Mouse (Mus musculus): ENCODE measurements around the gene C1ra.
"Not testable (repeated sequence)": the region's sequence is repeated elsewhere in the genome, so short reads cannot be mapped to it uniquely, and the experiment has no call there.

Gene C1ra

GRCm38 (mm10) chr6:124485414-124486144 lies 26.6 kb upstream of the C1ra start:
- no peak for DNase-seq (ENCODE audit: low spot score)

- DNase-seq (ENCODE audit: low spot score) = no peak
These were observed 24.7 kb upstream of the C1ra start for GRCm38 (mm10) chr6:124487509-124487908.

- no peak for DNase-seq (ENCODE audit: low spot score)
These were observed 23.3 kb upstream of the C1ra start for GRCm38 (mm10) chr6:124488952-124489351.

GRCm38 (mm10) chr6:124491427-124491826 lies 20.8 kb upstream of the C1ra start:
- DNase-seq (ENCODE audit: low spot score) = no peak

GRCm38 (mm10) chr6:124492842-124493561 lies 19.2 kb upstream of the C1ra start, which contains the start of gene C1rl:
Gene C1rl (plus strand): TSS chr6:124493113.
- peak; percentile 37 for DNase-seq (ENCODE audit: low spot score)

- DNase-seq (ENCODE audit: low spot score) = no peak
These were observed 18.3 kb upstream of the C1ra start for GRCm38 (mm10) chr6:124493886-124494285.

- DNase-seq (ENCODE audit: low spot score) = no peak
These were observed 16.2 kb upstream of the C1ra start for GRCm38 (mm10) chr6:124496054-124496453.

- DNase-seq (ENCODE audit: low spot score) = no peak
These were observed 12.2 kb upstream of the C1ra start for GRCm38 (mm10) chr6:124499914-124500566.

GRCm38 (mm10) chr6:124501473-124501872 lies 10.7 kb upstream of the C1ra start:
- no peak for DNase-seq (ENCODE audit: low spot score)

GRCm38 (mm10) chr6:124502021-124502420 lies 10.2 kb upstream of the C1ra start:
- no peak for DNase-seq (ENCODE audit: low spot score)

- DNase-seq (ENCODE audit: low spot score) = no peak
These were observed 7.2 kb upstream of the C1ra start for GRCm38 (mm10) chr6:124505028-124505427.

GRCm38 (mm10) chr6:124506991-124507390 lies 5.2 kb upstream of the C1ra start:
- no peak for DNase-seq (ENCODE audit: low spot score)

- DNase-seq (ENCODE audit: low spot score) = no peak
These were observed 3.9 kb upstream of the C1ra start for GRCm38 (mm10) chr6:124508292-124508691.

GRCm38 (mm10) chr6:124509192-124509591 lies 3.0 kb upstream of the C1ra start:
- not testable (repeated sequence) for DNase-seq (ENCODE audit: low spot score)

GRCm38 (mm10) chr6:124511936-124512335 lies 269 bp upstream of the C1ra start:
- no peak for DNase-seq (ENCODE audit: low spot score)

- DNase-seq (ENCODE audit: low spot score) = not testable (repeated sequence)
These were observed 5.5 kb downstream of the C1ra start for GRCm38 (mm10) chr6:124517733-124518132.

GRCm38 (mm10) chr6:124522082-124522481 lies 9.9 kb downstream of the C1ra start:
- DNase-seq (ENCODE audit: low spot score) = not testable (repeated sequence)

- DNase-seq (ENCODE audit: low spot score) = no peak
These were observed 15.7 kb downstream of the C1ra start for GRCm38 (mm10) chr6:124527881-124528280.

GRCm38 (mm10) chr6:124531077-124531476 lies 18.9 kb downstream of the C1ra start:
- DNase-seq (ENCODE audit: low spot score) = no peak

- DNase-seq (ENCODE audit: low spot score) = not testable (repeated sequence)
These were observed 24.1 kb downstream of the C1ra start for GRCm38 (mm10) chr6:124536125-124536829.

- not testable (repeated sequence) for DNase-seq (ENCODE audit: low spot score)
These were observed 29.0 kb downstream of the C1ra start for GRCm38 (mm10) chr6:124541176-124541575.

GRCm38 (mm10) chr6:124542284-124542683 lies 30.1 kb downstream of the C1ra start, which contains the start of gene C1s1:
Gene C1s1 (minus strand): TSS chr6:124542359.
- DNase-seq (ENCODE audit: low spot score) = peak; percentile 5

Measured in left cerebral cortex, adult 11 months (tissue).